Mouse (Mus musculus): ENCODE results near the gene Gtpbp1.

Gene Gtpbp1

GRCm38 (mm10) chr15:79727840-79728239 is 37.2 kb downstream of the Gtpbp1 start:
- no peak for DNase-seq

GRCm38 (mm10) chr15:79728311-79728710 is 37.7 kb downstream of the Gtpbp1 start:
- DNase-seq, result no peak

GRCm38 (mm10) chr15:79728731-79729388 is 38.2 kb downstream of the Gtpbp1 start:
- DNase-seq, result no peak

- DNase-seq, result no peak
Measured at GRCm38 (mm10) chr15:79731554-79731953, 40.9 kb downstream of the Gtpbp1 start.

- no peak for DNase-seq
Measured at GRCm38 (mm10) chr15:79733192-79733591, 42.5 kb downstream of the Gtpbp1 start.

GRCm38 (mm10) chr15:79733640-79734039 is 43.0 kb downstream of the Gtpbp1 start:
- DNase-seq, result no peak

GRCm38 (mm10) chr15:79734311-79734710 is 43.7 kb downstream of the Gtpbp1 start:
- DNase-seq, result no peak

- peak; percentile 34 for DNase-seq
Measured at GRCm38 (mm10) chr15:79740739-79741138, 50.1 kb downstream of the Gtpbp1 start.

GRCm38 (mm10) chr15:79741173-79741858 is 50.7 kb downstream of the Gtpbp1 start:
- DNase-seq, result peak; percentile 68

- DNase-seq, result peak; percentile 97
Measured at GRCm38 (mm10) chr15:79741921-79742705, 51.5 kb downstream of the Gtpbp1 start, which contains the start of gene Sun2. Sun2 (minus strand) TSS chr15:79742536.

- no peak for DNase-seq
Measured at GRCm38 (mm10) chr15:79742706-79743023, 52.0 kb downstream of the Gtpbp1 start.

GRCm38 (mm10) chr15:79744001-79744400 is 53.4 kb downstream of the Gtpbp1 start:
- DNase-seq, result no peak

- DNase-seq, result no peak
Measured at GRCm38 (mm10) chr15:79744742-79745141, 54.1 kb downstream of the Gtpbp1 start.

GRCm38 (mm10) chr15:79745312-79745711 is 54.7 kb downstream of the Gtpbp1 start:
- DNase-seq, result no peak

- DNase-seq, result no peak
Measured at GRCm38 (mm10) chr15:79745883-79746282, 55.2 kb downstream of the Gtpbp1 start.

GRCm38 (mm10) chr15:79747998-79748397 is 57.4 kb downstream of the Gtpbp1 start:
- no peak for DNase-seq

- DNase-seq, result no peak
Measured at GRCm38 (mm10) chr15:79749162-79749561, 58.5 kb downstream of the Gtpbp1 start.

- peak; percentile 53 for DNase-seq
Measured at GRCm38 (mm10) chr15:79750266-79750665, 59.6 kb downstream of the Gtpbp1 start.

GRCm38 (mm10) chr15:79751772-79752171 is 61.1 kb downstream of the Gtpbp1 start:
- DNase-seq, result no peak

- DNase-seq, result peak; percentile 75
Measured at GRCm38 (mm10) chr15:79752742-79753419, 62.2 kb downstream of the Gtpbp1 start.

GRCm38 (mm10) chr15:79753420-79753752 is 62.7 kb downstream of the Gtpbp1 start:
- DNase-seq, result no peak

- DNase-seq, result no peak
Measured at GRCm38 (mm10) chr15:79753873-79754272, 63.2 kb downstream of the Gtpbp1 start.

GRCm38 (mm10) chr15:79755176-79755575 is 64.5 kb downstream of the Gtpbp1 start:
- no peak for DNase-seq

All from lung, postnatal 36 days (tissue).